Mouse (Mus musculus) CD4-positive naive resting alpha-beta T cell, adult 57 days (primary cell): ENCODE measurements around the gene Hist1h2bg. TPM values are rescaled to one million over a fixed set of nuclear protein-coding genes. Genes with fewer than 3 reads are reported as not detected.

Source experiments
- total RNA-seq: library from RNA; stranded (reverse); gene quantifications from one replicate; pipeline ENCODE4 v1.2.4, GENCODE M21; 2023

Gene Hist1h2bg
- total RNA-seq = 132 TPM

DNA sequence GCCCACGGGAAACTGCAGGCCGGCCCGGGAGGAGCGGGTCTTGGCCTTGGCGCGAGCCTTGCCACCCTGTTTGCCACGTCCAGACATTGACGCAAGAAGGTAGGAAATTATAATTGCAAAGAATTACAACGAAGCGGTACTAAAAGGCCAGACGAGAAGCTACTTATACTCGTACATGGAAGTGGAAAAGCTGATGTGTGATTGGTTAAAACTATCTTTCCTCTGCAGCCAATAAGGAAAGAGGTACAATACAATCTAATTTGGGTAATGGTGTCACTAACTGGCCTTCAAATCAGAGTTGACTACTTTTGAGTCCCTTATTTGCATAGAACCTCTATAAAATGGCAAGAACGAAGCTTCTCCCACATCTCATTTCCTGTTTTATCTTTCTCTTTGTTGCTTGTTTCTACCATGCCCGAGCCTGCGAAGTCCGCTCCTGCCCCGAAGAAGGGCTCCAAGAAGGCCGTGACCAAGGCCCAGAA is at the start of gene Hist1h2bg, which contains the start of gene Hist1h2ae:
TSS of gene Hist1h2bg (plus strand) at position 375 of the 482 bp plus-strand sequence.
TSS of gene Hist1h2ae (minus strand) at position 199 of the 482 bp plus-strand sequence.

DNA sequence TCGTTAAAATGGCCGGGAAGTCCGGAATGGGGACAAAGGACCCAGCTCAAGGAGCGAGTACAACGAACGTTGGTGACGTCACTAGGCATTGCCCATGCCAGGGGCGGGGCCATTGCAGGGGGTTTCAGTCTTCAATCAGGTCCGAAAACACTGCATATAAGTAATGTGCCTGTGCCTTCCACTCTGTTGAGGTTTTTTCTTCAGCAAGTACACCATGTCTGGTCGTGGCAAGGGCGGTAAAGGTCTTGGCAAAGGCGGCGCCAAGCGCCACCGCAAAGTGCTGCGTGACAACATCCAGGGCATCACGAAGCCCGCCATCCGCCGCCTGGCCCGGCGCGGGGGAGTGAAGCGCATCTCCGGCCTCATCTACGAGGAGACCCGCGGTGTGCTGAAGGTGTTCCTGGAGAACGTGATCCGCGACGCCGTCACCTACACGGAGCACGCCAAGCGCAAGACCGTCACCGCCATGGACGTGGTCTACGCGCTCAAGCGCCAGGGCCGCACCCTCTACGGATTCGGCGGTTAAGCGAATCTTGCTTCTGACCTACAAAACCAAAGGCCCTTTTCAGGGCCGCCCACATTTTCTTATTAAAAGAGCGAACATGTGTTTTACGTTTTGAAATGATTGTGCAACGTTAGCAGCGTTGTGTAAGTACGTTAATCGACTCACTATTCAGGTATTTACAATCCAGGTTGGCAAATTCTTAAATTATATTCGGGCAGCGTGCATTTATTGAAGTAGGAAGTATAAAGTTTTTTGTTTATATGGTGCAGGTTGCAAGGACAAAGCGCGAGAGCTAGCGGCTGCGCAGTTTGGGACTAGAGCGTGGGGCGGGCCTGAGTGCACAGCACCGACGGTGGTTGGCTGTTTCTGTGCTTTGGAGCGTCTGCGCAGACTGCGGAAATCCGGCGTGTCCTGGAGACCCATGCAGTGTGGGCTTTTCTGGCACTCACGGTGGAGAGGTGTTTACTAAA is 40.0 kb upstream of the Hist1h2bg start, which contains the start of gene Hist1h4h:
TSS of gene Hist1h4h (plus strand) at position 150 of the 975 bp plus-strand sequence.

DNA sequence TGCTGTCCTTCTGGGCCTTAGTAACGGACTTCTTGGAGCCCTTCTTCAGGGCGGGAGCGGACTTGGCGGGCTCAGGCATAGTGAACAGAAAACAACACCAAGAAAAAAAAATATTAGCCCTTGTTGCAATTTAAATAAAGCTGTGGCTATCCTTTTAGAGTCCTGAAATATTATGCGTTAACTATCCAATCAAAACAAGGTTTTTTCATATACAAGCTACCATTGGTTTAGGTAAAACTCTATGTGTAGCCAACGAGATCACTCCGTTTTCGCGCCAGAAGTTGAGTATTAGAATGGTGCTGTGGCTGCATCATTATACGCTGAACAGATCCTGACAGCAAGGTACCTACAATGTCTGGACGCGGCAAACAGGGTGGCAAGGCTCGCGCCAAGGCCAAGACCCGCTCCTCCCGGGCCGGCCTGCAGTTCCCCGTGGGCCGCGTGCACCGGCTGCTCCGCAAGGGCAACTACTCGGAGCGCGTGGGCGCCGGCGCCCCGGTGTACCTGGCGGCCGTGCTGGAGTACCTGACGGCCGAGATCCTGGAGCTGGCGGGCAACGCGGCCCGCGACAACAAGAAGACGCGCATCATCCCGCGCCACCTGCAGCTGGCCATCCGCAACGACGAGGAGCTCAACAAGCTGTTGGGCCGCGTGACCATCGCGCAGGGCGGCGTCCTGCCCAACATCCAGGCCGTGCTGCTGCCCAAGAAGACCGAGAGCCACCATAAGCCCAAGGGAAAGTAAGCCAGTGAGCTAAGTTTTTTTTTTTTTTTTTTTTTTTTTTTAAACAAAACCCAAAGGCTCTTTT is 37.4 kb upstream of the Hist1h2bg start, which contains the start of gene Hist1h2af:
TSS of gene Hist1h2af (plus strand) at position 347 of the 808 bp plus-strand sequence.

DNA sequence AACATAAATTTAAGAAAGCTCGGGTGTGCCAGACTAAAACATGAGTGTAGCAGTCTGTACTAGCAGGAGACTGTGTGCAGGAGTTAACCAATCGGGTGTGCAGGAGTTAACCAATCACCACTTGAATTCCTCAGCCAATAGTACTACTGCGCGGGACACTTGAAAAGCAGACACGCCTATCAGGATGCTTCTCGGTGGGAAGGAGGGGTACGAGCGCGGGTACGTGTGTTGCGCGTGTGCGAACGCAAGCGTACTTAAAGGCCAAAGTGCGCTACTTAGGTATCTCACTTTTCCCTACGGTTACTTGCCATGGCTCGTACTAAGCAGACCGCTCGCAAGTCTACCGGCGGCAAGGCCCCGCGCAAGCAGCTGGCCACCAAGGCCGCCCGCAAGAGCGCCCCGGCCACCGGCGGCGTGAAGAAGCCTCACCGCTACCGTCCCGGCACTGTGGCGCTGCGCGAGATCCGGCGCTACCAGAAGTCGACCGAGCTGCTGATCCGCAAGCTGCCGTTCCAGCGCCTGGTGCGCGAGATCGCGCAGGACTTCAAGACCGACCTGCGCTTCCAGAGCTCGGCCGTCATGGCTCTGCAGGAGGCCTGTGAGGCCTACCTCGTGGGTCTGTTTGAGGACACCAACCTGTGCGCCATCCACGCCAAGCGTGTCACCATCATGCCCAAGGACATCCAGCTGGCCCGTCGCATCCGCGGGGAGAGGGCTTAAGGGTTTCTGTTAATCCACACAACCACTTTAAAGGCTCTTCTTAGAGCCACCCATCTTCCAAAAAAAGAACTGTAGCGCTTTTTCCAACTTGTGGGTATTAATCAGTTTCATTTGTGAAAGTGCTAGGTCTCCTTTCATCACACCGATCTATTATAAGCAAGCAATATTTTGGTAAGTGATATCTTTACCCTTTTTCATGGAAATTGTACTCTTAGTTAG is 35.8 kb upstream of the Hist1h2bg start, which contains the start of gene Hist1h3g:
TSS of gene Hist1h3g (plus strand) at position 286 of the 939 bp plus-strand sequence.

DNA sequence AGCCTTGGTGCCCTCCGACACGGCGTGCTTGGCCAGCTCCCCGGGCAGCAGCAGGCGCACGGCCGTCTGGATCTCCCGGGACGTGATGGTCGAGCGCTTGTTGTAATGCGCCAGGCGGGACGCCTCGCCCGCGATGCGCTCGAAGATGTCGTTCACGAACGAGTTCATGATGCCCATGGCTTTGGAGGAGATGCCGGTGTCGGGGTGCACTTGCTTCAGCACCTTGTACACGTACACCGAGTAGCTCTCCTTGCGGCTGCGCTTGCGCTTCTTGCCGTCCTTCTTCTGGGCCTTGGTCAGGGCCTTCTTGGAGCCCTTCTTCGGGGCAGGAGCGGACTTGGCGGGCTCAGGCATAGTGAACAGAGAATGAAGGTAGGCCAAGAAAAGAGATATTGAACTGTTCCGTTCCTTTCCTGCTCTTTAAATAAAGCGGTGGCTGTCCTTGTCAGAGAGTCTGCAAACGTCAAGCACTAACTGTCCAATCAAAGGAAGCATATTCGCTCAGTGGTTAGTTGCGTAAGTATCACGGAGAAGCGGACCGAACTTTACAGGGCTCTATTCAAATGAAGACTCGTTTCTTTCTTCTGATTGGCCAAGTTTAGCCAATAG is 28.1 kb upstream of the Hist1h2bg start, which contains the start of gene Hist1h2bh:
TSS of gene Hist1h2bh (minus strand) at position 394 of the 609 bp plus-strand sequence.

DNA sequence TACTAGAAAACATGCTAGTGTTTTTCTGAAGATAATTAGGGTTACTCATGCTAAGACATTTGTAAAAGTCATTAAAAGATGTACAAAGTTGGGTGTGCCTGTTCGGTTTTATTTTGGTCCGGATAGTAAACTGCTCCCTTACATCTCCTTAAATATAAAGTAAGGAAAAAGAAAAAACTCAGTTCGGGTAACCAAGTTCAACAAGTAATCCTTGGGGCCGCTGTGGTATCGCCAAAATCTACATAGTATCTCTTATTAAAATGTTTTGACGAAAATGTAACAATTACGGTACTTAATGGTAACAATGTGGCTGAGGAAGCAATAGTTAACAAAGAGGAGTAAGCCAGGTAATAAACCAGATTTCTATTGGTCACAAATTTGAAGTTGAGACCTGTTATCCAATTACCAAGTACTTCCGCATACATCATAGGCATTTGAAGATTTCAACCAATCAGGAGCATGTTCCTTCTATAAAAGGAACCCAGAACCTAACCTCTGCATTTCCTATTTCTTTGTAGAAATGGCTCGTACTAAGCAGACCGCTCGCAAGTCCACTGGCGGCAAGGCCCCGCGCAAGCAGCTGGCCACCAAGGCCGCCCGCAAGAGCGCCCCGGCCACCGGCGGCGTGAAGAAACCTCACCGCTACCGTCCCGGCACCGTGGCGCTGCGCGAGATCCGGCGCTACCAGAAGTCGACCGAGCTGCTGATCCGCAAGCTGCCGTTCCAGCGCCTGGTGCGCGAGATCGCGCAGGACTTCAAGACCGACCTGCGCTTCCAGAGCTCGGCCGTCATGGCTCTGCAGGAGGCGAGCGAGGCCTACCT is 27.0 kb upstream of the Hist1h2bg start, which contains the start of gene Hist1h3f:
TSS of gene Hist1h3f (plus strand) at position 88 of the 822 bp plus-strand sequence.

DNA sequence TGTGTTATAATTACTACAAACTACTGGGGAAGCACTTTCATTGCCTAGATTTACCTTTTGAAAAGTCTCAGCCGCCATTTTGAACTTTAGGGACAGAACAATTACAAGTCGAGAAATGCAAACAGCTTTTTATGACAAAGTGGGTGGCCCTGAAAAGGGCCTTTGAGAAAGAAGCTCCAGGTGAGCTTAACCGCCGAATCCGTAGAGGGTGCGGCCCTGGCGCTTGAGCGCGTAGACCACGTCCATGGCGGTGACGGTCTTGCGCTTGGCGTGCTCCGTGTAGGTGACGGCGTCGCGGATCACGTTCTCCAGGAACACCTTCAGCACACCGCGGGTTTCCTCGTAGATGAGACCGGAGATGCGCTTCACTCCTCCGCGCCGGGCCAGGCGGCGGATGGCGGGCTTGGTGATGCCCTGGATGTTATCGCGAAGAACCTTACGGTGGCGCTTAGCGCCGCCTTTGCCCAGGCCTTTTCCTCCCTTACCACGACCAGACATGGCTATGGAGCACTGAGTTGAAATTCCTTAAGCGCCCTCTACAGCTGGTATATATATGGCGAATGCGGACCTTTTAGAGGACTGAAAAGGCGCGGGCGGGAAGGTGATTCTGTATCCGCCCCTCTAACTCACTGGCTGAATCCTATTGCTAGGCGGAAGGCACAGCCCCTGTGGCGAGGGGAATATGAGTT is 19.9 kb upstream of the Hist1h2bg start, which contains the start of gene Hist1h4f:
TSS of gene Hist1h4f (minus strand) at position 503 of the 689 bp plus-strand sequence.

DNA sequence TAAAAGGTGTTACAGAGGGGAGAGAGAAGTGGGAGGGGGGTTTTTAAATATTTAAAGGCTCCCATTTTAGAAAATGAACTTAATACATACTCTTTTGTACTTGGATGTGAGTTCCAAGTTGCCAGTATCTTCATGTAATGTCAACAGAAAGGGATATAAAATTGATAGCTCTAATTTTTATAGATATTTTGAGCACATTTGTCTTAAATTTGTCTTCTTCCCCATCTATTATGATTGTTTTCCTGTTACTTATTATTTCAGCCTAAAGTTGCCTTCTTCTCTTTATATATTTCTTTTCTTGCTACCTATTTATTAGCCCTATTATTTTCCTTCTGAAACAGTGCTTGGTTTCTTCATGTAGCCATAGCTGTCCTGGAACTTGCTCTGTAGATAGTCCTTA is 18.2 kb upstream of the Hist1h2bg start, which contains the start of gene Hist1h1d:
TSS of gene Hist1h1d (plus strand) at position 301 of the 400 bp plus-strand sequence.

DNA sequence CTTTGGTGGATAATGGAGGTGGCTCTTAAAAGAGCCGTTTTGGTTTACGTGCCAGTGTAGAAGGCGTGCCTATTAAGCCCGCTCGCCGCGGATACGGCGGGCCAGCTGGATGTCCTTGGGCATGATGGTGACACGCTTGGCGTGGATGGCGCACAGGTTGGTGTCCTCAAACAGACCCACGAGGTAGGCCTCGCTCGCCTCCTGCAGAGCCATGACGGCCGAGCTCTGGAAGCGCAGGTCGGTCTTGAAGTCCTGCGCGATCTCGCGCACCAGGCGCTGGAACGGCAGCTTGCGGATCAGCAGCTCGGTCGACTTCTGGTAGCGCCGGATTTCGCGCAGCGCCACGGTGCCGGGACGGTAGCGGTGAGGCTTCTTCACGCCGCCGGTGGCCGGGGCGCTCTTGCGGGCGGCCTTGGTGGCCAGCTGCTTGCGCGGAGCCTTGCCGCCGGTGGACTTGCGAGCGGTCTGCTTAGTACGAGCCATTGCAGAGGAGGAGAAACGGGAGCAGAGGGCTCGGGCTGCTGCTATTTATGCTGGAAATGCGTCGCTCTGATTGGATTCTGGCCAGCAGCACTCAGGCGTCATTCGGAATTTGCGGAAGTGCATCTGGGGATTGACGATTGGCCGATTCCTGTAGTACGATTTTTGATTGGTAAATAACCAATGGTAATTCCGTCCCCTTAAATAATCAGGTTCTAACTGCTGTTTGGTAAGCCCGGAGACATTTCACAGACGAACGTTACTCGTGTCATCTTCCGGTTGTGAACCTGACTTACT is 9.1 kb upstream of the Hist1h2bg start, which contains the start of gene Hist1h3e:
TSS of gene Hist1h3e (minus strand) at position 487 of the 777 bp plus-strand sequence.

DNA sequence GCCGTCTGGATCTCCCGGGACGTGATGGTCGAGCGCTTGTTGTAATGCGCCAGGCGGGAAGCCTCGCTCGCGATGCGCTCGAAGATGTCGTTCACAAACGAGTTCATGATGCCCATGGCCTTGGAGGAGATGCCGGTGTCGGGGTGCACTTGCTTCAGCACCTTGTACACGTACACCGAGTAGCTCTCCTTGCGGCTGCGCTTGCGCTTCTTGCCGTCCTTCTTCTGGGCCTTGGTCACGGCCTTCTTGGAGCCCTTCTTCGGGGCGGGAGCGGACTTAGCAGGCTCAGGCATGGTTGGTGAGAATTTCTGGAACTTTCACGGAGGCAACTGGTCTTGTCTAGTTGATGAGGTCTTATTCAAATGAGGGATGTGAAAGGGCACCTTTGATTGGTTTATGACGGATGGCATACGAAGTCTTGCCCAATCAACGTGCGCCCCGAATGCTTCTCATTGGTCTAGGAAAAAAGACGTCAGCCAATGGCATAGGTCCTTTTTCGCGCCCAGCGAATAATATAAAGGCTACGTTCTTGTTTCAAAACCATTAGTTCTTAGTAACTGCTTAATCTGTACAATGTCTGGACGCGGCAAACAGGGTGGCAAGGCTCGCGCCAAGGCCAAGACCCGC is 2.8 kb downstream of the Hist1h2bg start, which contains the start of the genes Hist1h2bf and Hist1h2ad:
TSS of gene Hist1h2bf (minus strand) at position 299 of the 627 bp plus-strand sequence.
TSS of gene Hist1h2ad (plus strand) at position 484 of the 627 bp plus-strand sequence.

DNA sequence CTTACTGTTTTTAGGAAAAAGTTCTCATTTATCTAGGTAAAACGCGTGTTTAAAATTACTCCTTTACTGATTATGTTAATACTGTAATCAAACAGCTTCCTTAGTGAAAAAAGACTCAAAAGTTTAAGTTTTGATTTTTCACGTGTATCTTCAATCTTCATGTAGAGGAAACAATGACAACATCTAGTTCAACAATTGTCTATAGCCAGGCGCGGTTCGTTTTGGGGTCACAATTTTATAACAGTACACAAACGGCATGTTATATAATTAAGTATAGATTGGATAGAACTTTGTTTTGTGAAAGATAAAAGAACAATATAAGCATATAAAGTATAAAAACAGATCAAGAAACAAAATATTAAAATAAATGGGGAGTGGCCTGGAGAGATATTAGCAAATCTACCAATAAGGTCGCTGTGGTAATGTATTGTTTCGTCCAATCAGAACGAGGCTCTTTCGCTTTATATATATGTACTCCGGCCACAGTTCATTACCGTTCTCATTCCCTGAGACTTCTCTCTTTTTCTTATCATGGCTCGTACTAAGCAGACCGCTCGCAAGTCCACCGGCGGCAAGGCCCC is 4.2 kb downstream of the Hist1h2bg start, which contains the start of gene Hist1h3d:
TSS of gene Hist1h3d (plus strand) at position 493 of the 581 bp plus-strand sequence.

DNA sequence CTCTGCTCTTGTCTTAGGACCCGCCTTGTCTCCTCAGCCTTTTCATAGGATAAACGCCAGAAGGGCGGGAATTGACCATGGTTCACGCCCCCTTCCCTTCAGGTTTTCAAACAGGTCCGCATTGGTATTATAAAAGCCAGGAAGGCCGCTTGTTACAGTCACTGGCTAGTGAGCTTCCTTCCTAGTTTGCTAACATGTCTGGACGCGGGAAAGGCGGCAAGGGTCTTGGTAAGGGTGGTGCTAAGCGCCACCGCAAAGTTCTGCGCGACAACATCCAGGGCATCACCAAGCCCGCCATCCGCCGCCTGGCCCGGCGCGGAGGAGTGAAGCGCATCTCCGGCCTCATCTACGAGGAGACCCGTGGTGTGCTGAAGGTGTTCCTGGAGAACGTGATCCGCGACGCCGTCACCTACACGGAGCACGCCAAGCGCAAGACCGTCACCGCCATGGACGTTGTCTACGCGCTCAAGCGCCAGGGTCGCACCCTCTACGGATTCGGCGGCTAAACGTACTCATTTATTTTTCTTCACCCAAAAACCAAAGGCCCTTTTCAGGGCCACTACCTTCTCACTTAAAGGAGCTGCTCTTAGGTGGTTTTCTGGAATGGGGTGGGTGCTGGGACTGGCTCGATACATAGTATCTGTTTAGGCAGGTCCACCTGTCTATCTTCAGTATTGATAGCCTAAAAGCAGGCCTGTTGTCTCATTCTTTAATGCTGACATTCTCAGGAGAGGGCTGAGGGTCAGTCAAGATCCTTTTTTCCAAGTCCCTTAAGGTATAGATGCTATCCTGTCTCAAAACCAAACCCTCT is 10.4 kb downstream of the Hist1h2bg start, which contains the start of gene Hist1h4d:
TSS of gene Hist1h4d (plus strand) at position 191 of the 811 bp plus-strand sequence.

DNA sequence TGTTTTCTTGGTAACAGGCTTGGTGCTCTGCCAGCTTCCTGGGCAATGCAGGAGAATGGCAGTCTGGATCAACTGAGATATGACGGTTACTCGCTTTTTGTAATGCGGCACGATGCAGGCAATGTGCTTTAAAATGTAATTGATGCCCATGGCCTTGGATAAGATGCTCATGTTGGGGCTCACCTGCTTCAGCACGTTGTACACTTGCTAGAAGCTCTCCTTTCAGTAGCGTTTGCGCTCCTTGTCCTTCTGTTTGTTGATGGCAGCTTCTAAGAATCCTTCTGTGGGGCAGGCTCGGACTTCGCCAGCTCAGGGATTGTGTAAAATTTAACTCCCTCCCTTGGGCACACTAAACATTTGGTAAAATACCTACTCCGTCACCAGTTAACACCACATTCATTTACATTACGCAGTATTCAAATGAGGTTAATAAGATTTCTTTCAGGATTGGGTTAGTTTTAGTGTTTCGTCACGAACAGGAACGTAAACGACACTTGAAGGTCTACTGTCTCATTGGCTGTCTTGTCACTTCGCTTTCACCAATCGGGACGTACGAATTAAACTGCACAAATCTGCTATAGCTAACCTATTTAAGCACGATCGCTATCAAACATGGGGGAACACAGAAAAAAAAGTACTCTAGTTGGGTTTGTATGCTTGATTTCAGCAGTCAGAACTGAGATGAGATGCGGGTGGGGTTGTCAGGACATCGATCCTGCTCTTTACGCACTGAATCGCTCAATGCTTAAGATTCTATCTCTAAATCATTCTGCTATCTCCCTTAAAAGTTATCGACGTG is 49.7 kb downstream of the Hist1h2bg start, which contains the start of gene Hist1h2be:
TSS of gene Hist1h2be (minus strand) at position 392 of the 799 bp plus-strand sequence.

